Mouse (Mus musculus) left cerebral cortex, postnatal 25 days (tissue): ENCODE measurements around the gene Gcsam. TPM values are rescaled to one million over a fixed set of nuclear protein-coding genes. Genes with fewer than 3 reads are reported as not detected.

Source experiments
- DNase-seq, 2 experiments: peaks; one replicate each; pipeline ENCODE4 v3.0.0; 2022; ENCODE audit warnings: low spot score in 2 of 2, mixed read lengths in 1 of 2
- intact Hi-C: fragments of 180-260 bp; cut with DNase I; formaldehyde crosslinking; loops from one replicate; pipeline ENCODE4 v1.15.1; 2025
- total RNA-seq, 2 experiments: library from RNA; stranded (reverse); gene quantifications; 2 replicates each; pipeline ENCODE4 v1.2.3; 2021

Gcsam gene
- total RNA-seq, result not detected

DNA sequence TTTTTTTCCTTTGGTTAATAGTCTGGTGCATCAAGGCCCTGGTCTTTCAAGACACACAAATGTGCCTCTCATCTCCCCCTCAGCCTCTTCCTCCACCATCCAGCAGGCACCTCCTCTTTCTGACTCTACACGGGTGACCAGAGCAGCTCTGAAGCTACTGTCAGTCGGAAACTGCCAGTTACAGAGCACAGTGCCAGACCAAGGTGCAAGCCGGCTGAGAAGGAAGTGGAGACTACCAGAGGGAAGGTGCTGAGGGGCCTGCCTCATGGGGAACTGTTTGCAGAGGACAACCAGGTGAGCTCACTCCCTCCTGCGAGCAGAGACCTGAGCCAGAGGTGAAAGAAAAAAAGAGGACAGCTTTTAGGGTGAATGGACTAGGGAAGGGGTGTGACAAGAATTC lies at the start of gene Gcsam:
Gene Gcsam (plus strand): TSS at position 114 of the 400 bp plus-strand sequence.
- intact Hi-C loops, result no loop called here
- DNase-seq, result no peak

DNA sequence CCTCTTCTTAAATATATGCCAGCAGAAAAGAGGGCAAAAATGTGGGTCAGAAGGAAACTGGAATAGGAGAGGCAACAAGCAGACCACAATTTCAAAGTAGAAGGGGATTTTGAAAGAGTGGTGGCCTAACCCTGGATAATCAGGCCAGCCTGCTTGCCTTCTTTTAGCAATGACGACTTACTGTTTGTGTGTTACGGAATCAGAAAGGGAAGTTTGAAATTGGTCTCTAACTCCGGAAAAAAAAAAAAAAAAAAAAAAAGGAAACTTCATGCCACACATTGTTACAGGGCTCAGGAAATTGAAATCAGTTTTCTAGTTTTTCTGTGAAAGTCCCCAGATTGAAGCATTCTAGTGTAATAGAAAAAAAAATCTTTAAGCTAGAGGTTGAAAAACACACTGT lies 48.4 kb upstream of the Gcsam start:
- intact Hi-C loops, result no loop called here
- DNase-seq, result no peak

DNA sequence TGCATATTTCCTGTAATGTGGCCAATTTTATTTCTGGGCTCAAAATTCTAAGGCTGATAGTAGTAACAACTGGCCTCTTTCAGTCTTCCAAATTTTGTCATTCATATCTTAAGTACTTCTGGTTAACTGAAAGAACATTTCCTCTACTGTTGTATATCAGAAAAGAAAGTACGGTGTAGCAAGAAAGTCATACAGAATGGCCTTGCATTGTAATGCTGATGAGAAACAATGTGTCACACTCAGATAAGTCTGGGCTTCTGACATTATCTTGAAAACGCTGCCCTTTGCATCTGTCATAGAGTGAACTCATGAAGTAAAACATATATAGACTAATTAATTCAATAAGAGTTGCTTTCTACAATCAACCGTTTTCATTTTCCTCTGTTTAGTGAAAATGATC lies 37.9 kb upstream of the Gcsam start:
- intact Hi-C loops, result no loop called here

DNA sequence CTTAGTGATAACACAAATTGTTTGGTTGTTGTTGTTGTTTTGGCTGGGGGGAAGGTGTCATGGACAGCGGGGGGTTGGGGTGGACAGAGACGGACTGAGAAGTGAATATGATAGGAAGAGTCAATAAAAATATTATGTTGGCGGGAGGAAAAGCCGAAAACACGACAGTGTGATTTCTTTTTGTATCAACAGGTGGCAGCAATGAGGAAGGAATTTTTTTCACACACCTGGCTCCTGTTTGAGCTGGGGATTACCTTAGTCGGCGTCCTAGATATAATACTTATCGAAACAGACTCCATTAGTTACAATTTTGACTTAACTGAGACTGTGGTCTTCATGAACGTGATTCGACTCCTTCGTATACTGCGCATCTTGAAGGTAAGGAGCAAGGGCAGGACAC lies 30.3 kb upstream of the Gcsam start:
- no peak for DNase-seq
- intact Hi-C loops, result no loop called here

More for the DNA sequence above, 37.9 kb upstream of the Gcsam start:
- no peak for DNase-seq

DNA sequence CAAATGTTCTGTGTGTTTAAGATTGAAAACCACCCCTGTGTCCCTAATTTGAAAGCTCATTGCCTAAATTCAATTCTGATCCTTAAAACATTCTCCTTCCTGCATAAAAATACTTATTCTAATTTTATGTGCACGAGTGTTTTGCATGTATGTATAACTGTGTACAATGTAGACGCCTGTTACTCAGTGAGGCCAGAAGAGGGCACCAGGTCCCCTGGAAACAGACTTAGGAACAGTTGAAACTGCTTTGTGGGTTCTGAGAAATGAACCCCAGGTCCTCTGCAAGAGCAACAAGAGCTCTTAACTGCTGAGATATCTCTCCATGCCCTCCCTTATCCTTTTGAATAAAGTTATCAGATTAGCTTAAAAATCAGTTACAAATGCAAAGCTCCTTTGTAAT lies 27.7 kb upstream of the Gcsam start:
- peak in 1 of 2 experiments; percentile 18 for DNase-seq
- intact Hi-C loops, result no loop called here

DNA sequence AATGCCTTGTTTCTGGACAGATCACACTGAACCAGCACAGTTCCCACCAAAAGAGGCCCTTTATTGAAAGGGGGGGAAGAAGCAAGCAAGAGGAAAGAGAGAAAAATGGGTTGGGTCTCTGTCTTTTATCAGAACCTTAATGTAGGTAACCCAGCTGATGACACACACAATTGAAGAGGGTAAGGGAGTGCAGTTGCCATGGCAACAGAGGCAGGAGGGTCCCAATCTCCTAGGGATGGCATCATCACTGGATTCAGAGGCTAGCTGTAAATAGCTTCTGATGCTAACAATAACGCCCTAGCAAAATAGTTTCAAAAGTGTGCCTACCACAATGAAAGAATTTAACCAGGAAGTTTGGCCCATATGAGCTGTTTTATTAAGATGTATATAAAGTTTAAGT lies 16.5 kb upstream of the Gcsam start:
- intact Hi-C loops, result no loop called here
- DNase-seq, result no peak

DNA sequence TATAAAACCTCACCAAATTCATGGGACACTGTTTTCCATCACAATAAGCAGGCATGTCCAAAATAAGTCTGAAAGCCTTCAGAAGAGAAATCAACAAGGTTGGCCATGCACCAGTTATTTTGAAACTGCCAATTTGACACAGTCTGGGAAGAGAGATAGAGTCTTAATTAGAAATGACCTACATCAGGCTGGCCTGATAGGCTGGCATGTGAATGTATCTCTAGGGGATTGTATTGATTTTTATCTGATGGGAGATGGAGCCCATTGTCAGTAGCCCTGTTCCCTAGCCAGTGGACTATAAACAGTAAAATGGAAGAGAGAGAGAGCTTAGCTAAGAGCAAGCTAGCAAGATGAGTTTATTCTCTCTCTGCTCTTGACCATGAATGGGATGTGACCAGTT lies 14.7 kb upstream of the Gcsam start:
- intact Hi-C loops, result no loop called here

DNA sequence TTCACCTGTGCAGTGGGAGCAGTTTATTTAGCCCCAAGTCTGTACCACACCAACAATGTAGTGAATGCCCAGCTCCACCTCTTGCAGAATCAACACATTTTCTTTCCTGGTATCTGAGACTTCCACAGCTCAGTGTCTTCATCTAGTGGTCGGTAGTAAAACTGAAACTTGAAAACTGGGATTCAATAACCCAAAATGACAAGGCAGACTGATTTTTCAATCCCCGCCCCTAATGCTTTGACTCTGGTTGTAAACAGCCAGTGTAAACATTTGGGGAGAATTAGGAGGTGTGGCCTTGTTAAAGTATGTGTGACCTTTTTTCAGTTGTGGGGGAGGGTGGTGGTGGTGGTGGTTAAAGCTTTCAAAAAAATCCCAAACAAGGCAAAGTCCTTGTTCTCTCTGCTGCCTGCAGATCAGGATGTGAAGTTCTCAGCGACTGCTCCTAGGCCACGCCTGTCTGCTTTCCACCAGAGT lies 1.7 kb upstream of the Gcsam start:
- peak in 1 of 2 experiments; percentile 51 for DNase-seq
- intact Hi-C loops, result loop anchor here (2.0 to 10.0 kb wide), 3 partner anchors 201 to 414 kb away; partner anchors contain the start of gene Cd200

More for the DNA sequence above, 14.7 kb upstream of the Gcsam start:
- DNase-seq, result no peak

DNA sequence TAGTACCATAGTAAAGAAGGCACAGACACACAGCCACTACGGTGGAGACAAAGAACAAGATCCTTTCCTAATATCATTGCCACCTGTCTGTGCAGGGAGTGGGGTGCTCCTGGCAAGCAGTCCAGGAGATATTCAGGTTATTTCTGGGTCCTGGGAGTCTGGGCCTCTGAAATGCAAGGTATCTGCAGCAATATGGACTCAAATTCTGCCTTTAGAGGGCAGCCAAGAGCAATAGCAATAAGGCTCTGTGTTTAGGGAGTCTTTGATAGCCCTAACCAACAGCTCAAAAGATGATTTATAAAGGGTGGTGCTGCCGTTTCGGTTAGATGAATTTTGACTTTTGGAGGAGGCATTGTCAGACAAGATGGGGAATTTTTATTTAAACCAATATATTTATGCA lies 880 bp upstream of the Gcsam start:
- intact Hi-C loops, result loop anchor here (2.0 to 10.0 kb wide), 3 partner anchors 202 to 414 kb away; partner anchors contain the start of gene Cd200
- DNase-seq, result peak in 1 of 2 experiments; percentile 44

DNA sequence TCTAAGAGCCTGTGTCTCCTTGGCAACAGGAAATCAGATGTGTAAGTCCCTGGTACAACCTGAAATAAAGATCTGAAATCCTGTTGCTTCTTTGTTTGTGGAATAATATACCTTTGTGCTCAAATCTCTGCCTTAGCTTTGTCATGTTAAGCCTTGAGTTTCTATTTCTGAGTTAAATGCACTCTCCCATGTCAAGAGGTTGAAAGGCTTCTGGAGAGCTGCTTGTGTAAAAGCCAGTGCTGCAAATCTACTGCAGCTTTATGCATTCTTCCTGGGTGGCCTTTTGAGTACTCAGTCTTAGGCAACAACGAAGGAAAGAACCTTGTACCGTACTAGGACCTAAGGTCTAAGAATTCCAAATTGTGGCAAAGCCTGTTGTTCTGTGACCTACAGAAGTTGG lies 3.1 kb downstream of the Gcsam start:
- intact Hi-C loops, result no loop called here
- no peak for DNase-seq

DNA sequence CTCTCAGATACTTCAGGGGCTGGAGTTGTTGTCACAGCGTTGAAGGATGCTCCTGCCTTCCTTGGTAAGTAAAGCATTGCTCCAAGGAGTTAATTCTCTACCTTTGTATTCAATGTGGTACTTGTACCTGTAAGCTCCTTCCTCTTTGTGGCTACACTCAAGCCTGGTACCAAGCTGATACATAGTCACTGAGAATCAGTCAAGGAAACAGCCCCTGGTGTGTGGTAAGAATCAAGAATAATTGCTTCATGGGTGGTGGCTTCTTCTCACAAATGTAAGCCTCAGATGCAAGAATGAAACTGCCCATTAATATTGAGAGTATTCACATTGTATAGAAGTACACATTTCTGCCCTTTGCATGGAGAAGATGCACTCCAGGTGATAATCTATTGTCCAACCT lies 5.8 kb downstream of the Gcsam start:
- intact Hi-C loops, result no loop called here
- DNase-seq, result no peak

DNA sequence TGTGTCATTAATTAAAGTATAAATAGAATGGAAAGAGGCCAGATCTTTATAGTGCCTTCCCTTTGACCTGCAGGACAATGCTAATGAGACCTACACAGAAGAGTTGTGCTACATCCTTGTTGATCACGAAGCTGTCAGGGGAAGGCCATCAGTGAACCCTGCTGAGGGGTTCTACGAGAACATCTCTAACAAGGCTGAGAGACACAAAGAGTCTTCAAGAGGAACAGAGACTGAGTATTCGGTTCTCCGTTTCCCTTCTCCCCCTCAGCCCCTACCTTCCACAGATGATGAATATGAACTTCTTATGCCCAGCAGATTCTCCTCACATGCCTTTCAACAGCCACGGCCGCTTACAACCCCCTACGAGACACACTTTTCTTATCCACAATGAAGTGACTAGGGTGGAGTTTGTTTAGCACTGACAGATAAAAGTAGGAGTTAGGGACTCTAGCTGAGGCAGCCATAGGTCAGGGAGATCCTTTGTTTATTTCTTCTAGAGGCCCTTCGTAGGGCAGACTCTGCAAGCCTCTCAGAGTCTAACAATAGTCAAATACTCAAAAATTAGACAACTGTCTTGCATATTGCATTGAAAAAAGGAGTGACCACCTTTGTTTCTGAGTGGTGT lies 9.7 kb downstream of the Gcsam start:
- intact Hi-C loops, result no loop called here
- DNase-seq, result no peak

DNA sequence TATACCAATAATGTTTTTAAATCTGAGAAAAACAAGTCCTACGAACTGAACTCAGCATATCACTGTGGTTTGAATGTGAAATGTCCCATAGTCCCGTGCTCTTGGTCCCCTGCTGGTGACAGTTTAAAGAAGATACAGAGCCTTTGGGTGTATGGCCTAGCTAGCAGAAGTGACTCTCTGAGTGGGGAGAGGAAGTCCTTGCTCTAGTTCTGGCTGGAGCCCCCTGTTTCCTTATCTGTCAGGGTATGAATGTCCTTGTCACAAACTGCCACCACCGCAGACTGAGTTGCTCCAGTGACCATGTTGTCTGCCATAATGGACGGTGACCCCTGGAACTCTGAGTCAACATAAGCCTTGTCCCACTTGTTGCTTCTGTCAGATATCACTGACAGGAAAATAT lies 13.1 kb downstream of the Gcsam start:
- DNase-seq, result no peak
- intact Hi-C loops, result no loop called here

DNA sequence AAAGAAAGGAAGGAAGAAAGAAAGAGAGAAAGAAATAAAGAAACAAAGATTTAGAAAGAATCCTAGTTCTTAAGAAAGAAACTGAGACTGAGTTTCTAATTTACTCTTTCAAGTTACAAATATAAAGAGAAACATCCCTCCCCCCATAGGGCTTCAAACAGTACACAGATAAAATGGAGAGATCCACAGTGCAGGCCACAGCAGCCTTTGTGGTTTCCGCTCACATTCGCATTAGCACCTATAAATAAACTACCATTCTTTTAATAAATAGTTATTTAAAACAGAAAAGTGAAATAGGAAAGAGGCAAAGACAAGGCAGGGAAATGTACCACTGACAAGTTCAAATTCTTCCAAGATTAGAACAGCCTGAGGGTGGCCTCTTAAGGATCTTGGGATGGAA lies 14.6 kb downstream of the Gcsam start:
- intact Hi-C loops, result no loop called here
- DNase-seq, result no peak

DNA sequence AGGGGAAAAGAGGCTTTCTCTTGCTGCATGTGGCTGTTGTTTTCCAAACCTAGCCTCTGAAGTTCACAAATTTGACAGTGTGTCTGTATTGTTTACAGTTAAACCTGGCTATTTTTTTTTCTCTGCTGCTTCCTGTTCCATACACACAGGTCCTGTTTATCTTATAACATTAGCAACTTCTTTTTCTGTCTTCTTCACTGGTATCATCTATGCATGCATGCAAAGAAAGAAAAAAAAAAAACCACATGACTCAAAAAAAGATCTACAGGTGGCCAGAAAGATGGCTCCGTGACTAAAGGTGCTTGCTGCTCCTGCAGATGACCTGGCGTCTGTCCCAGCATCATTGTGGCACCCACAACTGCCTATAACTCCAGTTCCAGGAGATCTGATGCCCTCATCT lies 15.2 kb downstream of the Gcsam start:
- DNase-seq, result no peak
- intact Hi-C loops, result no loop called here

DNA sequence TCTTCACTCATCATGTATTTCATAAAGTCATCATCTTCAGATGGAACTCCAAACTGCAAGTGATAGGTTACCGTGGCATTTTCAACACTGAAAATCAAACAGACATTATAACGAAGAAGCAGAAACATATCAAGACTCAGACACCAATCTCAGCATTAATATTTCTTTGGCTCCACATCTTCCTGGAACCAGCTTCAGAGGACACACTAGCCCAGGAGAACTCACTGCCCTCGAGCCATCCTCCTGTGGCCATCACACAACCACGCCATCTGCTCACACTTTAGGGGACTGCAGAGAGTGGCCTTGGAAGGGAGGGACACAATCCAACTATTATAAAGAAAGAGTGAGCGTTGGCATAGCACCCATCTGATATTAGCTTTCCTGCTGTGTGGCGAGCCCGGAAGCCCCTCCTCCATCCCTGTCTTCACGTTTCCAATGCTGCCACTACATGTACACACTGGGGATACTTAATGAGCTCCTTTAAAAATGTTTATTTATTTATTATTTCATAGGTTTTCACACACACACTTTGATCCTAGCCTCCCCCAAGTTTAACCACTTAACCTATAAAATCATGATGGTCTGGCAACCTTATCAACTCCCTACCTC lies 19.4 kb downstream of the Gcsam start:
- no peak for DNase-seq
- intact Hi-C loops, result loop anchor here (1.0 kb wide), 1 partner anchor 433 kb away; no protein-coding TSS in a partner anchor

DNA sequence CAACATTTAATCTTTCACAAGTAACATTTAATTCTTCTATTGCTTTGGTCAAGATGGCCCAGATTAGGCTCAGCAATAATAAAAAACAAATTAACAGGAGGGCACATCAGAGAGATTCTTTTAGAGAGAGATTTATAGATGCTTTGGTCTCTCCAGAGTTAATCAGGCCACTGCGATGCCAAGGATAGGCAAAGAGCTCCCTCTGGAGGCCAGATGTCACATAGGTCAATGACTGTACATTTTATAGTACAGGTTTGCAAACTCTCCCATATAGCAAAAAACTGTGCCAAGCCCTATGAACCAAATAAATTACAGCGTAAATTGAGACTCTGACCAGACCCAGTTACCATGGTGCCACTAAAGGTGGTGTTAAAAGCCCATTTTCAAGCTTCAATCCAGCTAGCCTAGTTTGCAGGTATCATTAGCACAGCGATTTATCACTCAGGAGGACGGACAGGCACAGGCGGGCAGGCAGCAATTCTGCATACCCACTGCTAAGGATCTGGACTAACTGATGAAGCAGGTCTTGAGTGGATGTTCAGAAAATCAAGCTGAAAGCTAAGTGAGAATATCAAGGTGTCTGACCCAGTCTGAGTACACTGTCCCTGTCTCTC lies 20.3 kb downstream of the Gcsam start:
- intact Hi-C loops, result loop anchor here (1.0 kb wide), 1 partner anchor 434 kb away; no protein-coding TSS in a partner anchor
- peak; percentile 71 to 74 for DNase-seq

DNA sequence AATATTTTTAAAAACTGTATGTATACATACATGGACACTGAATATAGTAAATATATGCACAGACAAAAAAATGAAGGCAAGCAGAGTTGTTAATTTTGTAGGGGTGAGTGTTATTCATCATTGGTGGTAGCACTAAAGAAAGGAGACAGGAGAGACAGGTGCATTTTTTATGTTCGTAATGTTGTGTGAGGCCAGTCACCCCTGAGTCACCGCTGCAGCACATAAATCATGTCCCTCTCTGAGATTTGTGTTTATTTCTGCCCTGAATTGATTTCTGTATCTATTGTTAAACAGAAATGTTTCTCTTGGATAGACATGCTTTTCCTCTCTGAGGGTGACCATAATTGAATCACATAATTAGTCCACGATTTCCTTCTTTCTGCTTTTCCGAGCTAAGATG lies 22.2 kb downstream of the Gcsam start:
- intact Hi-C loops, result no loop called here
- no peak for DNase-seq

DNA sequence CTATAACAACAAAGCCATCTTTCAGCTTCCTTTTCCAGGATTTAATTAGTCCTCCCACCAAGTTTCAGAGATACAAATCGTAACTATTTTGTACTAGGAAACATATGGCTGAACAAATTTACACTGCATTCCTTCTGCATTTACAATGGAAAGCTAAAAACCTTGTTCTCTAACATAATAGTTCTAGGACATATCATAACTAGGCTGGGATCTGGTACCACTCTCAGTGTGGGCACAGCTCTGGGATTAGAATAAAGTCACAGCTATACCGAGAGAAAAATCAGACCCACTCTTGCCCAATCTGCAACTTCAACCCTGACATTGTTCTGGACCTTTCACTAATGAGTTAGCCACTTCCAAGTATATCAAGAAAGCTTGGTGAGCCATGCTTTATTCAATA lies 25.6 kb downstream of the Gcsam start:
- intact Hi-C loops, result loop anchor here (1.0 kb wide), 1 partner anchor 23 kb away; no protein-coding TSS in a partner anchor
- DNase-seq, result peak in 1 of 2 experiments; percentile 52

DNA sequence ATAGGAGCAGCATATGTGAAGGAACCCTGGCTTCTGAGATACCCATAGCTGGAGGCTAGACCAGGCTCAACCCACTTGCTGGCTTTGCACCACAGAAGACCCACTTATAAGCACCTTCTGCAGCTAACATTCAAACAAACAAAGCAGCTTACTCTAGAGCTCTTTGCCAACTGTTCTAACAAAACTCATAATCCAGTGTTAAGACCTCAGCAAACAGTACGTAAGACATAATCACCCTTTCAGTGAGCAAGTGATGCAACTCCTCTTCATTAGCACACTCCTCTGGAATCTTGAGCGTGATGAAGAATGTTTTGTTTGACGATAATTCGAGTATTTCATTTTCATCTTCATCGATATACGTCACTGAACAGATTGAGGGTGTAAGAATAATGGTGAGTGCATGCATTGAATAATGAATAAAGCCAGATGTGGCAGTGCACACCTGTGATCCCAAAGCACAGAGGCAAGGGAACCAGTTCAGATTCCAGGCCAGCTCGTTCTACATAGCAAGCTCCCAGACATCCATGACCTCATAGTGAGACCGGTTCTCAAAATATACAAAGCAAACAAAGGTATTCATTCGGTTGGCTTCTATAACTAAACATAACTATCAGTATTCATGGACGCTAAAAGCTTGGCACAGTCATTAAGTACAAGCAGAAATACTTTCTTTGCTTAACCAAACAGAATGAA lies 30.0 kb downstream of the Gcsam start:
- intact Hi-C loops, result no loop called here

More for the DNA sequence above, 30.0 kb downstream of the Gcsam start:
- DNase-seq, result no peak
